Mouse (Mus musculus) embryonic fibroblast, embryonic 13.5 days (primary cell): Measurements from ENCODE around the gene Galnt2.

Experiments used
- CTCF ChIP-seq: IDR thresholded peaks from 2 replicates; pipeline ENCODE4 v1.5.1; 2011; ENCODE audit warnings: mild to moderate bottlenecking, control low read depth, low read length, moderate library complexity, borderline replicate concordance; ENCODE audit not compliant: insufficient read depth
- POLR2A ChIP-seq: IDR thresholded peaks from 2 replicates; pipeline ENCODE4 v1.6.1; 2011; ENCODE audit warnings: low read depth, mild to moderate bottlenecking, control low read depth, low read length, moderate library complexity

DNA sequence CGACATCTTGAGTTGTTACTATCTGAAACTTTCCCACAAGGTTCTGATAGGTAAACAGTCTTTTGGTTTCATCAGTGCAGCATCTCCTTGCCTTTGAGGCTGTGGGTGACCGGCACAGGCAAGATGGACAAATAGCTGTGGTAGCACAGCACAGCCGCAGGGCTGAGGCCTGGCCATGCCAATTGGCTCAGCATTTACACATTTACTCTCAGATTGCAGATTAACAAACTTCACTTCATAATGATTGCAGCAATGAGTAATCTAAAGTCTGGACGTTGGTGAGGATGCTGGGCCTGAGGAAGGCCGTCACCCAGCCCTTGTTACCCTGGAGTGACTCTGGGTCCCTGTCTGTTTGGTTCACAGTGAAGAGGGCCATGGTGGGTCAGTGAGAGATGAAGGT, 11.7 kb downstream of the Galnt2 start:
- no peak for TF ChIP-seq CTCF
- no peak for TF ChIP-seq POLR2A
